Mouse (Mus musculus): ENCODE measurements around the gene Ahcyl2. TPM values are rescaled to one million over a fixed set of nuclear protein-coding genes. Genes with fewer than 3 reads are reported as not detected.

Gene Ahcyl2
- polyA plus RNA-seq, 1 experiment from 2014 or later, result 25.3 TPM

DNA sequence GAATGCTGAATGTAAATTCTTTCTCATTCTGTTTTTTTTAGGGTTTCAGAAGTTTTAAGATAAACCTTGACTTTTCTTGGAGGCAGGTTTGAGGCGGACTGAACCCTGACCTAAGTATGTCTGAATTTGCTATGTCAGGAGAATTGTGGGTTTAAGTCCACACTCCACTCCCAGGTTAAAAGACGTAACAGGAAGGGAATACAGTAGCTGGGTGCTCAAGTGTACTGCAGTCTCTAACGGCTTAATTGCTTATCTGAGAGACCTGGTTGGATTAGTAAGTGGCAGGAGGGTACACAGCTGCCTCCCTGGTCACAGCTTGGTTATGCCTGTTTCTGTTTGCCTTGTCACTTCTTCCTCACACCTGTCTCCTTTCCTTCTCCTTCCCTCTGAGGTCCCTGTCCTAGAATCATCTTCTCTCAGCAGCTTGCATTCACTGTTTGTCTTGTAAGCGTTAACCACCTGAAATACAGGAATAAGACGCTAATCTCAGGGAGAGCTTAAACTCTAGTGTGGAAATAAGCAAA is 79.9 kb downstream of the Ahcyl2 start:
- Histone ChIP-seq H3K27ac (no peak overlapping the region), H3K4me2 (replicated peaks) (no peak overlapping the region), H3K27me3 (no peaks in the 10 kb centered on the region), H3K4me3 (no peak overlapping the region), H3K36me3 (no peaks in the 10 kb centered on the region), H3K9ac (no peak overlapping the region), H3K9me3 (replicated peaks) (no peaks in the 10 kb centered on the region), H3K4me1 (no peaks in the 10 kb centered on the region)
- WGBS, result 90% methylated on average over 5 of the region's 5 CpGs
- no peak for ATAC-seq (ENCODE audit: low FRiP score)

DNA sequence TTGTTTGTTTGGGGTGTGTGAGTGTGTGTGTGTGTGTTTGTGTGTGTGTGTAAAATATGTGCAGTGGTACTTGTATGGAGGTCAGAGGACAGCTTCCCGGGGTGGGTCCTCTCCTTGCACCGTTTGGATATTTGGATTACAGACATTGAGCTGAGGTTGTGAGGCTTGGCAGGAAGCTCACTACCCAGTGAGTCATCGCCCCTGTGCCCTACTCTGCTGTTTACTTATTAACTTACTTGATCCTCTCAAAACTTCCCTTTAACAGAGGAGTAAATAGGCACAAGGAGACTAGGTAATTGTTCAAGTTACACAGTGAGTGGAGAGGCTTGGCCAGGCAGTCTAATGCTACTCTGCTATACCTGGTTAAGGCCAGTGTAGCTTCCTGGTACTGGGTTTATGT is 81.0 kb downstream of the Ahcyl2 start:
- H3K36me3 ChIP-seq, result no peaks in the 10 kb centered on the region
- H3K4me2 ChIP-seq (replicated peaks), result no peak overlapping the region
- H3K4me1 ChIP-seq, result peaks cover 2% of the 10 kb centered on the region; the same call in 1 of the 2 replicates
- H3K27me3 ChIP-seq, result no peaks in the 10 kb centered on the region
- no peak overlapping the region for H3K27ac ChIP-seq
- H3K4me3 ChIP-seq, result no peak overlapping the region
- WGBS, result 65% methylated on average over 3 of the region's 3 CpGs
- H3K9ac ChIP-seq, result no peak overlapping the region
- no peaks in the 10 kb centered on the region for H3K9me3 ChIP-seq (replicated peaks)
- no peak for ATAC-seq (ENCODE audit: low FRiP score)

- H3K4me1 ChIP-seq, result peaks cover 2% of the 10 kb centered on the region; the same call in 1 of the 2 replicates
- H3K9me3 ChIP-seq (replicated peaks), result no peaks in the 10 kb centered on the region
- no peak overlapping the region for H3K4me2 ChIP-seq (replicated peaks)
- no peak overlapping the region for H3K9ac ChIP-seq
- no peak overlapping the region for H3K27ac ChIP-seq
- H3K27me3 ChIP-seq, result no peaks in the 10 kb centered on the region
- H3K4me3 ChIP-seq, result no peak overlapping the region
- no peak for ATAC-seq (ENCODE audit: low FRiP score)
- 88% methylated on average over 1 of the region's 1 CpGs for WGBS
- no peaks in the 10 kb centered on the region for H3K36me3 ChIP-seq
Observed at GRCm38 (mm10) chr6:29850096-29850495, 82.3 kb downstream of the Ahcyl2 start.

DNA sequence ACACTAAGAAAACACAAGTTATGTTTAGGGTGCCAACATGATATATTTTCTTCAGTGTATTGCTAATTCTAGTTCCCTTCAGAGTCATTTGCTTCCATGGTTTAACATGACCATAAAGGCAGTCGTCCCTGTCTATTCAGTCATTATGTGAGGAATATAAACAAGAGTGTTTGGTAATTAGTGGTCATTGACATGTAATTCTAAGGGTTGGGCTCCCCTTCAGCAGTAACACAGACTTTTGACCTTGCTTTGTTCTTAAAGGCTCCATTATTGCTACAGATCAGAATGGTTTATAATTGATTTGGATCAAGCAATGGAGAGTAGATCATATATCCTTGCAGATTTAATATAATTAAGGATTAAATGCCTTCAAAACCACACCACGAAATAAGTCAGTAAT is 82.9 kb downstream of the Ahcyl2 start:
- Histone ChIP-seq H3K9me3 (replicated peaks) (no peaks in the 10 kb centered on the region), H3K9ac (no peak overlapping the region), H3K27ac (no peak overlapping the region), H3K27me3 (no peaks in the 10 kb centered on the region), H3K4me2 (replicated peaks) (no peak overlapping the region), H3K4me3 (no peak overlapping the region), H3K4me1 (peaks cover 2% of the 10 kb centered on the region; the same call in 1 of the 2 replicates), H3K36me3 (no peaks in the 10 kb centered on the region)
- 62% methylated on average over 2 of the region's 2 CpGs for WGBS
- ATAC-seq (ENCODE audit: low FRiP score), result no peak

DNA sequence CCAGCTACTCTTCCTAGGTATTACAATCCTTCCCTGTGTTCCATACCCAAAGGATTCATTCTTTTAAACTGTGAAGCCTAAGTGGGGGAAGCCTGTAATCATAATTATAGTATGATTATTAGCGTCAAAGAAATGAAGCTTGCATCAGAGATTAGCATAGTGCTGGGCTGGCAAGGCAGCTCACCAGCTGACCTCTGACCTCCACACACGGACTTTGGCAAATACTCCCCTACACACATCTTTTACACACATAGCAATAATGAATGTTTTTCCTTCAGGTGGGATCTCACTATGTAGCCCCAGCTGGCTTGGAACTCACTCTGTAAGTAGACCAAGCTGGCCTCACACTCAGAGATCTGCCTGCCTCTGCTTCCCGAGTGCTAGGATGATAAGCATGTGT is 84.1 kb downstream of the Ahcyl2 start:
- no peak overlapping the region for H3K4me2 ChIP-seq (replicated peaks)
- H3K9me3 ChIP-seq (replicated peaks), result no peaks in the 10 kb centered on the region
- H3K4me3 ChIP-seq, result no peak overlapping the region
- WGBS, result 88% methylated on average over 3 of the region's 3 CpGs
- no peak for ATAC-seq (ENCODE audit: low FRiP score)
- H3K27ac ChIP-seq, result no peak overlapping the region
- no peaks in the 10 kb centered on the region for H3K27me3 ChIP-seq
- H3K4me1 ChIP-seq, result peaks cover 2% of the 10 kb centered on the region; the same call in 1 of the 2 replicates
- no peak overlapping the region for H3K9ac ChIP-seq
- no peaks in the 10 kb centered on the region for H3K36me3 ChIP-seq

DNA sequence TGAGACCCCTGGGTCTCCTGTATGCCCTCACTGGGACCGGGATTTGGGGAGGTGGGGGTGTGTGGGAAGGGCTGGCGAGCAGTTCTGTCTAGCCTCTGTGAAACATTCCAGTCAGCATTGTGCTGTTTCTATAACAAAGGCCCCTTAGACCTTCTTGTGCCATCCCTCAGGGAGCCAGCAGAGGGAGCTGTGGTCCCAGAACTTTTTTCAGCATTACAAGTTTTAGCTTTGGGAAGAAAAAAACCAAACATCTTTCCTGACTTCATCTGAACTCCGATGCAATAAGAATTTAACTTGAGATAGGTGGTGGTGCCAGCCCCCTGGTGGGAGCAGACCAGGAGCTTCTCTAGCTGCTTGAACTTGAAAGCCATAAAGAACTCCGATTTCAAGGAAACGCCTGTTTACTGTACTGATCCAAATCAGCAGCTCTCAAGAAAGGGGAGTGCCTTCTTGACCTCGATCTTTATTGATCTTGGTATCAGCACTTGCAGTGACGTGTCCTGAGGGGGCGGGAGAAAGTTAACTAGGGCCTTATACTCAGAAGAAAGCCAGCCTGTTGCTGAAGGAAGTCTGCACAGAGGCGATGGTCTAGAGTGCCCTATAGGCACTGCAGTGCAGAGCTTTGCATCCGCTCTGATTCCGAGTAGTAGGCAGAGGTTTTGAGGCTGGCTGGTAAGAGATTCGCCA is 85.5 kb downstream of the Ahcyl2 start:
- Histone ChIP-seq H3K27ac (0 out of 2 replicates have a peak overlapping the region, but pooled peaks have one; percentile 2), H3K9me3 (replicated peaks) (no peaks in the 10 kb centered on the region), H3K9ac (no peak overlapping the region; the same call in 1 of the 2 replicates), H3K4me3 (no peak overlapping the region), H3K27me3 (no peaks in the 10 kb centered on the region), H3K4me2 (replicated peaks) (no peak overlapping the region), H3K36me3 (no peaks in the 10 kb centered on the region), H3K4me1 (peaks cover 2% of the 10 kb centered on the region; the same call in 1 of the 2 replicates)
- 41% methylated on average over 12 of the region's 12 CpGs for WGBS
- ATAC-seq (ENCODE audit: low FRiP score), result peak; percentile 72

DNA sequence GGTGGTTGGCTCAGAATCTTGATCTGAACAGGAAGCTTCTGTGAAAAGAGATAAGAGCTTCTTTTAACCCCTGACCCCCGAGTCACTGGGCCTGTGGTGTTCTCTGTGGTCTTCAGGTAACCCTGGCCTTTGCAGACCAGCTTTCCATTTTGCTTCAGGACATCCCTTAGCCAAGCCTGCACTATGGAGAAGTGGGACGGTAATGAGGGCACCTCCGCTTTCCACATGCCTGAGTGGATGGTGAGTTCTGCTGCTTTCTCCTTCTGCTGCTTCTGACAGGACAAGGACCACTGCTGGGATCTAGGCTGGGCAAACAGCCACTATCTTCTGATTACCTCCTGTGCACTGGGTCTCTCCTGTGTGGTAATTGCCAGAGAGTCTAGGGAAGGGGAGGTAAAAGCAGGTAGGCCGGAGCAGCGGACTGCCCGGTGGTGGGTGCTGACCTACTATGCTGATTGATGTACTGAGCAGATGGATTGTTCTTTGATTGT is 86.1 kb downstream of the Ahcyl2 start:
- Histone ChIP-seq H3K36me3 (no peaks in the 10 kb centered on the region), H3K27me3 (no peaks in the 10 kb centered on the region), H3K4me3 (no peak overlapping the region), H3K9ac (no peak overlapping the region), H3K9me3 (replicated peaks) (no peaks in the 10 kb centered on the region), H3K27ac (no peak overlapping the region), H3K4me2 (replicated peaks) (no peak overlapping the region), H3K4me1 (peaks cover 2% of the 10 kb centered on the region; the same call in 1 of the 2 replicates)
- ATAC-seq (ENCODE audit: low FRiP score), result no peak
- WGBS, result 94% methylated on average over 6 of the region's 6 CpGs

GRCm38 (mm10) chr6:29858619-29859018 is 90.8 kb downstream of the Ahcyl2 start:
- WGBS, result 89% methylated on average over 6 of the region's 6 CpGs
- no peak for ATAC-seq (ENCODE audit: low FRiP score)

DNA sequence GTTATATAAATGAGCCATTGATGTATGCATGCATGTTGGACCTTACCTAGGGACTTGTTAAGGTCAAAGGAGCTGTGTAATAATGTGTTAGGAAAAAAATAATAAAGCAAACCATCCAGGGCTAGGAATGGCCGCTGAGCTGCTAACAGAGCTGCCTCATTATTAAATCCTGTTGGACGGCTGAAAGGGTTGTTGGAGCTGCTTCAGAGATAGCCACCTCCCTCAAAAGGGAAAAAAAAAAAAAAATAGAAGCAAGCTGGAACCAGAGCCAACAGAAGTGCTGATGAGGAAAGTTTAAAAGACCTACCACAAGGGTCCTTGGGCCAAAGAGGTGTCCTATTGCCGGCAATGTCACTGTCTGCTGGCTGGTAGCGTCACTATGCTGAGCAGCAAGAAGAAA is 91.5 kb downstream of the Ahcyl2 start:
- no peaks in the 10 kb centered on the region for H3K9me3 ChIP-seq (replicated peaks)
- 66% methylated on average over 4 of the region's 4 CpGs for WGBS
- H3K36me3 ChIP-seq, result no peaks in the 10 kb centered on the region
- no peak overlapping the region for H3K4me3 ChIP-seq
- no peaks in the 10 kb centered on the region for H3K27me3 ChIP-seq
- no peak overlapping the region for H3K27ac ChIP-seq
- no peaks in the 10 kb centered on the region for H3K4me1 ChIP-seq
- no peak overlapping the region for H3K4me2 ChIP-seq (replicated peaks)
- no peak for ATAC-seq (ENCODE audit: low FRiP score)
- no peak overlapping the region for H3K9ac ChIP-seq

More at GRCm38 (mm10) chr6:29858619-29859018, 90.8 kb downstream of the Ahcyl2 start:
- H3K4me1 ChIP-seq, result no peaks in the 10 kb centered on the region
- H3K27me3 ChIP-seq, result no peaks in the 10 kb centered on the region
- no peak overlapping the region for H3K4me2 ChIP-seq (replicated peaks)
- no peak overlapping the region for H3K4me3 ChIP-seq
- no peaks in the 10 kb centered on the region for H3K36me3 ChIP-seq
- no peaks in the 10 kb centered on the region for H3K9me3 ChIP-seq (replicated peaks)
- no peak overlapping the region for H3K27ac ChIP-seq
- H3K9ac ChIP-seq, result no peak overlapping the region

- H3K4me3 ChIP-seq, result no peak overlapping the region
- no peak for ATAC-seq (ENCODE audit: low FRiP score)
- no peak overlapping the region for H3K4me2 ChIP-seq (replicated peaks)
- H3K4me1 ChIP-seq, result no peaks in the 10 kb centered on the region
- 91% methylated on average over 3 of the region's 3 CpGs for WGBS
- no peaks in the 10 kb centered on the region for H3K36me3 ChIP-seq
- no peaks in the 10 kb centered on the region for H3K9me3 ChIP-seq (replicated peaks)
- H3K27ac ChIP-seq, result no peak overlapping the region
- H3K27me3 ChIP-seq, result no peaks in the 10 kb centered on the region
- no peak overlapping the region for H3K9ac ChIP-seq
Observed at GRCm38 (mm10) chr6:29860238-29860637, 92.4 kb downstream of the Ahcyl2 start.

DNA sequence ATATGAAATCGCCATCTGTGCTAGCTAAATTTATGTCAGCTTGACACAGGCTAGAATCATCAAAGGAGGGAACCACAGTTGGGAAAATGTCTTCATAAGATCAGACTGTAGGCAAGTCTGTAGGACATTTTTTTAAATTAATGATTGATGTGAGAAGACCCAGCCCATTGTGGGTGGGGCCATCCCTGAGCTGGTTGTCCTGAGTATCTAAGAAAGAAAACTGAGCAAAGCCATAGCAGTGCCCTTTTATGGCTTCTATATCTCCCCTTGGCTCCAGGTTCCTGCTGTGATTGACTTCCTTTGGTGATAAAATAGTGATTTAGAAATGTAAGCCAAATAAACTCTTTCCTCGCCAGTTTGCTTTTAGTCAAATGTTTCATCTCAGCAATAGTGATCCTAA is 97.1 kb downstream of the Ahcyl2 start:
- Histone ChIP-seq H3K4me2 (replicated peaks) (no peak overlapping the region), H3K27me3 (no peaks in the 10 kb centered on the region), H3K36me3 (no peaks in the 10 kb centered on the region), H3K4me1 (no peaks in the 10 kb centered on the region), H3K27ac (no peak overlapping the region), H3K4me3 (no peak overlapping the region), H3K9me3 (replicated peaks) (no peaks in the 10 kb centered on the region), H3K9ac (no peak overlapping the region)
- 91% methylated on average over 2 of the region's 2 CpGs for WGBS
- ATAC-seq (ENCODE audit: low FRiP score), result no peak

DNA sequence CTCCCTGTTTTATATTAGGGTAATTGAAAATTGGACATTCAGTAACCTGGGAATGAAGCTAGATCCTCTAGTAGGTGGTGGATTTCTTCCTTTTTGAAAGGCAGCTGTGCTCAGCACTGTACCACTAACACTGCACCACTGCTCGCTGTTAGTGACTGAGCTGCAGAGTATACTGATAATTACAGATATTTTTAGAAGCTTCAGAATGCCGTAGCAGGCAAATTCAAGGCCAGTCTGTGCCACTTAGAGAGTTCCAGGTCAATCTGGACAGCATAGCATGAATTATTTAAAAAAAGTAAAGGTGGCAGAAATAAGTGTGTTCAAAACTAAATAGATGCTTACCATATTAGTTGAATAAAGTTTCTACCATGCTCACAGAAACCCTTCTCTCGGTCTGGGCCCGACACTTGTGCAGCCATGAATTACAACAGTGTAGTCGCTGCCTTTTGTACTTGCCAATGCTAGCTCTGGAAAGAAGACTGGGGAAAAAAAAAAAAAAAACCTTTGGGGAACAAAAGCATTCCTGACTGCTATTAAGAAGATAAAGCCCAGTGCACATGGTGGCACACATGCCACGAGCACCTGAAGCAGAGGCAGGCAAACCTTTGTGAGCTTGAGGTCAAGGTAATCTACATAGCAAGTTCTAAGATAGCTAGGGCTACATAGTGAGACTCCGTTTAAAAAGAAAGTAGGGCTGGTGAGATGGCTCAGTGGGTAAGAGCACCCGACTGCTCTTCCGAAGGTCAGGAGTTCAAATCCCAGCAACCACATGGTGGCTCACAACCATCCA is 99.3 kb downstream of the Ahcyl2 start:
- Histone ChIP-seq H3K9ac (no peak overlapping the region), H3K4me2 (replicated peaks) (no peak overlapping the region), H3K36me3 (no peaks in the 10 kb centered on the region), H3K9me3 (replicated peaks) (no peaks in the 10 kb centered on the region), H3K4me1 (no peaks in the 10 kb centered on the region), H3K27me3 (no peaks in the 10 kb centered on the region), H3K27ac (no peak overlapping the region), H3K4me3 (no peak overlapping the region)
- 77% methylated on average over 9 of the region's 9 CpGs for WGBS
- ATAC-seq (ENCODE audit: low FRiP score), result no peak
